Mouse (Mus musculus) bone marrow, adult 2 months (tissue): ENCODE data around the gene Dhx30.

ENCODE experiments used
- CTCF ChIP-seq: fragments of 200-500 bp; IDR thresholded peaks from 2 replicates; pipeline ENCODE4 v1.5.1; 2011; ENCODE audit warnings: low read length, control low read depth; ENCODE audit not compliant: control insufficient read depth, insufficient read depth
- POLR2A ChIP-seq: fragments of 200-500 bp; IDR thresholded peaks from 2 replicates; pipeline ENCODE4 v1.6.1; 2011; ENCODE audit warnings: low read depth, mild to moderate bottlenecking, control low read depth, low read length, borderline replicate concordance; ENCODE audit not compliant: control insufficient read depth

- TF ChIP-seq CTCF (no peak), POLR2A (no peak)
Measured at GRCm38 (mm10) chr9:110097791-110098190, 19.8 kb downstream of the Dhx30 start.
